Mouse (Mus musculus) limb, embryonic 14.5 days (tissue): ENCODE measurements around the gene Nipa1. TPM values are rescaled to one million over a fixed set of nuclear protein-coding genes. Genes with fewer than 3 reads are reported as not detected.

Source experiments
- ATAC-seq: fragments of 200-750 bp; cut with Nextera tagmentation; 2 replicates; pipeline ENCODE4 v1.8.0; 2017; ENCODE audit warnings: low read depth, moderate number of reproducible peaks, moderate TSS enrichment; ENCODE audit not compliant: low FRiP score
- DNase-seq: peaks from one replicate; pipeline ENCODE4 v3.0.0-alpha.2; 2015; ENCODE audit warnings: low spot score
- H3K27ac ChIP-seq: fragments of 300-500 bp; sonication (generic); replicated peaks from 2 replicates; pipeline ENCODE4 v1.5.1; 2014; ENCODE audit warnings: low read depth, mild to moderate bottlenecking, low read length, moderate library complexity, mixed read lengths
- H3K27me3 ChIP-seq: fragments of 300-500 bp; sonication (generic); 2 replicates; pipeline ENCODE4 v1.6.1; 2014; ENCODE audit warnings: low read length, mixed read lengths; ENCODE audit not compliant: control insufficient read depth, insufficient read depth
- H3K36me3 ChIP-seq: fragments of 300-500 bp; sonication (generic); 2 replicates; pipeline ENCODE4 v1.6.1; 2014; ENCODE audit warnings: mild to moderate bottlenecking, low read length, moderate library complexity, mixed read lengths; ENCODE audit not compliant: control insufficient read depth, insufficient read depth
- H3K4me1 ChIP-seq: fragments of 300-500 bp; sonication (generic); 2 replicates; pipeline ENCODE4 v1.6.1; 2014; ENCODE audit warnings: antibody characterized with exemption, low read length, mixed read lengths; ENCODE audit not compliant: control insufficient read depth, insufficient read depth
- H3K4me2 ChIP-seq: fragments of 300-500 bp; sonication (generic); replicated peaks from 2 replicates; pipeline ENCODE4 v1.6.1; 2014; ENCODE audit warnings: low read depth, mild to moderate bottlenecking, low read length, moderate library complexity; ENCODE audit not compliant: severe bottlenecking
- H3K4me3 ChIP-seq: fragments of 300-500 bp; sonication (generic); replicated peaks from 2 replicates; pipeline ENCODE4 v1.5.1; 2014; ENCODE audit warnings: low read length
- H3K9ac ChIP-seq: fragments of 300-500 bp; sonication (generic); 2 replicates; pipeline ENCODE4 v1.6.1; 2014; ENCODE audit warnings: mild to moderate bottlenecking, low read depth, low read length, moderate library complexity; ENCODE audit not compliant: severe bottlenecking
- H3K9me3 ChIP-seq: fragments of 300-500 bp; sonication (generic); 2 replicates; pipeline ENCODE4 v1.6.1; 2016; ENCODE audit warnings: low read length; ENCODE audit not compliant: control insufficient read depth
- POLR2A ChIP-seq: fragments of 200-500 bp; IDR thresholded peaks from 2 replicates; pipeline ENCODE4 v1.8.0; 2012; ENCODE audit warnings: inconsistent platforms, mild to moderate bottlenecking, moderate library complexity, borderline replicate concordance; ENCODE audit not compliant: insufficient read depth, insufficient read length; ENCODE audit errors: extremely low read depth
- WGBS: fragments of 180-500 bp; shearing (Covaris S2); extraction: QIAGEN DNeasy Blood & Tissue Kit; methylation state at CpG from one replicate; pipeline ENCODE4 v1.1.7; 2014; 5-methylcytosine and 5-hydroxymethylcytosine counted together
- polyA plus RNA-seq, 2 experiments: library from polyadenylated mRNA; depleted of rRNA in 1 of 2; stranded (reverse) in 1 of 2; unstranded in 1 of 2; fragments of >200 nt; fragmentation: Nextera tagmentation in 1 of 2; extraction: Ambion mirVana in 1 of 2; gene quantifications; 2 replicates each; pipeline versions ENCODE4 v1.2.1 to v1.2.3; 2012 to 2014

Nipa1 gene
- polyA plus RNA-seq, 2 experiments = 7.1 to 7.3 TPM

DNA sequence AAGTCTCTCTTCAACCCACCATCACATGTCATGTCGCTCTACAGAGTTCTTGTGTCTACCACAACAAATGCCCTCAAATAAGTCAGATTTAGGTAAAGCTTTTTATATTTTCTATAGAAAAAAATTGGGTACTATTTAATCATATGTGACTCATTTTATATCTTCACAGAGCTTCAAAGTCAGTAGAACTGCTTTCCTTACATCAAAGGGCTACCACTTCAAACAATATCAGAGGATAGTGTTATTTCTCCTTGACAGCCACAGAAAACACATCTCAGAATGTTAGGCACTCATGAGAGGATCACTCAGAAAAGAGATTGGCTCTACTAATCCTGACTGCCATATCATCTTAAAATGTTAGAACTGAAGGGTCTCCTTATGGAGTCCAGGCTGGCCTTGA, 59.2 kb downstream of the Nipa1 start:
- WGBS = 91% methylated on average over 1 of the region's 1 CpGs
- Histone ChIP-seq H3K9ac (no peak overlapping the region), H3K27ac (no peak overlapping the region), H3K36me3 (no peaks in the 10 kb centered on the region), H3K27me3 (no peaks in the 10 kb centered on the region), H3K9me3 (no peaks in the 10 kb centered on the region), H3K4me3 (no peak overlapping the region), H3K4me2 (no peak overlapping the region), H3K4me1 (no peaks in the 10 kb centered on the region)
- no peak for DNase-seq
- no peak for ATAC-seq
- no peak for TF ChIP-seq POLR2A

DNA sequence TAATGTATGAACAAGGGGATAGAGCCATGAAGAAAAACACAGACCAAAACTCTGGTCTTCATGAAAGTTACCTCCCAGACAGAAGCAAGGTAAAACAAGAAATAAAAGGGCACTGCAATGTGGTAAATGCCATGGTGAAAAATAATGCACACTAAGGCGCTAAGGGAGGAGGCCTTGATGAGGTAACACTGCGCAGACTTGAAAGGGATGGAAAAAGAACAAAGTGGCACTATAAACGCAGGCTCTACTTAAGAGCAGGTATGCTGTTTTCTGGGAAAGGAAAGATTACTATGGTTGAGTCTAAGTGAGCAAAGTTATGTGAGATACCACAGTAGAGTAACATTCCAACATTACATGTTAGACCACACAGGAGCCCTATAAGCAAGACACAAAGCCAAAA, 60.0 kb downstream of the Nipa1 start:
- ATAC-seq = no peak
- no peak for TF ChIP-seq POLR2A
- Histone ChIP-seq H3K27me3 (no peaks in the 10 kb centered on the region), H3K9me3 (no peaks in the 10 kb centered on the region), H3K9ac (no peak overlapping the region), H3K4me2 (no peak overlapping the region), H3K4me3 (no peak overlapping the region), H3K27ac (no peak overlapping the region), H3K36me3 (no peaks in the 10 kb centered on the region), H3K4me1 (no peaks in the 10 kb centered on the region)
- WGBS = 88% methylated on average over 3 of the region's 3 CpGs
- DNase-seq = no peak

DNA sequence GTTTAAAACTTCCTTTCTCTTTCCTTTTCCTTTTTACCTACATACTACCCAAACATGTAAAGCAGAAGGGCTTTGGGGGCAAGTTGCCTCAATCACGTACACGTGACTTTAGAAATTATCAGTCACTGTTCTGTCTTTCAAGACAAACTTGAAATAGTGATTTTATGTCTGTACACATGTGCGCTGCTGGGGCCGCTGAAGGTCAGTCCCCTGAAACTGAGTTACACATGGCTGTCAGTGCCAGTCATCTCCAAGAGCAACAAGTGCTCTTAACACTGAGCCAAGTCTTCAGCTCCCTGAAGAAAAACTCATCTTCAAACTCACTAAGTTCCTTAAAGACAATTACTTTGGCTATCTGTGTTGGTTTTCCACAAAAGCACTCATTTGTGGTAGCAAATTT, 61.8 kb downstream of the Nipa1 start:
- no peak for DNase-seq
- no peak for ATAC-seq
- no peaks in the 10 kb centered on the region for H3K9me3 ChIP-seq
- H3K27ac ChIP-seq = no peak overlapping the region
- no peaks in the 10 kb centered on the region for H3K27me3 ChIP-seq
- H3K4me2 ChIP-seq = no peak overlapping the region
- H3K9ac ChIP-seq = no peak overlapping the region
- peaks cover 9% of the 10 kb centered on the region; the same call in 1 of the 2 replicates for H3K36me3 ChIP-seq
- no peak overlapping the region for H3K4me3 ChIP-seq
- no peak for TF ChIP-seq POLR2A
- WGBS = 93% methylated on average over 4 of the region's 4 CpGs
- H3K4me1 ChIP-seq = no peaks in the 10 kb centered on the region

DNA sequence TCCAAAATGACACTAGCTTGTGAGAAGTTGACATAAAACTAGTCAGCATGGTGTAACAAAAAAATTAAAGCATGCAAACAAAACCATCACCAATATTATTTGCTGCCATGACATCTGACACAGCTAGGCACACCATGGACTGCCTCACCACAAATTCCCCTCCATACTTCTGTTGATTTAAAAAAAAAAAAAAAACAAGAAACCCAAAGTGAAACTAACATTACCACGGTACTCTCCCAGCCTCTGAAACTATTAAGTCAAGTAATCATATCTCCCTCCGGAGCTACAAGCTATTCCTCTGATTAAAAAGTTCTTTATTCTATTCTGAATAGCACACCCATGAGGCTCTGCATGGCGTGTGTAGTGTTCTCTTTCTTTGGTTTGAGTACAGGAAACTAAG, 62.6 kb downstream of the Nipa1 start:
- Histone ChIP-seq H3K27ac (no peak overlapping the region), H3K27me3 (no peaks in the 10 kb centered on the region), H3K9me3 (no peaks in the 10 kb centered on the region), H3K4me2 (no peak overlapping the region), H3K9ac (no peak overlapping the region), H3K36me3 (peaks cover 9% of the 10 kb centered on the region; the same call in 1 of the 2 replicates), H3K4me1 (no peaks in the 10 kb centered on the region), H3K4me3 (no peak overlapping the region)
- ATAC-seq = no peak
- WGBS = 92% methylated on average over 3 of the region's 3 CpGs
- DNase-seq = no peak
- no peak for TF ChIP-seq POLR2A

DNA sequence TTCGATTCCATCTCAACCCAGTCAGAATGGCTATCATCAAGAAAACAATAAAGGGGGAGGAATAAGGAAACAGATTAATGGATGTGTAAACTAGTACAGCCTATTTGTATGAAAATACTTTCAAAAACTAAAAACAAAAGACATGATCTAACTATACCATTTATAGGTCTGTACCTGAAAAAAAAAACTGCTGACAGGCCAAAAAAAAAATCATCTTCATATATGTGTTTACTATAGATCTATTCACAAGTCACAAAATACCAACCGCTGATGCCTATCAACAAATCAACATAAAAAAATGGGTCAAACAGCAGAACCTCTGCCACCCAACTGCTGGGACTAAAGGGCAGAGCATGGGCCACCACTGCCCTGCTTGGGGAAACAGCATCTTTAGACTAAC, 63.7 kb downstream of the Nipa1 start:
- H3K4me2 ChIP-seq = no peak overlapping the region
- H3K27ac ChIP-seq = no peak overlapping the region
- ATAC-seq (no peak), DNase-seq (no peak)
- no peak overlapping the region for H3K4me3 ChIP-seq
- no peaks in the 10 kb centered on the region for H3K4me1 ChIP-seq
- 94% methylated on average over 2 of the region's 2 CpGs for WGBS
- H3K9ac ChIP-seq = no peak overlapping the region
- H3K27me3 ChIP-seq = no peaks in the 10 kb centered on the region
- H3K36me3 ChIP-seq = peaks cover 9% of the 10 kb centered on the region; the same call in 1 of the 2 replicates
- TF ChIP-seq POLR2A = no peak
- H3K9me3 ChIP-seq = no peaks in the 10 kb centered on the region

DNA sequence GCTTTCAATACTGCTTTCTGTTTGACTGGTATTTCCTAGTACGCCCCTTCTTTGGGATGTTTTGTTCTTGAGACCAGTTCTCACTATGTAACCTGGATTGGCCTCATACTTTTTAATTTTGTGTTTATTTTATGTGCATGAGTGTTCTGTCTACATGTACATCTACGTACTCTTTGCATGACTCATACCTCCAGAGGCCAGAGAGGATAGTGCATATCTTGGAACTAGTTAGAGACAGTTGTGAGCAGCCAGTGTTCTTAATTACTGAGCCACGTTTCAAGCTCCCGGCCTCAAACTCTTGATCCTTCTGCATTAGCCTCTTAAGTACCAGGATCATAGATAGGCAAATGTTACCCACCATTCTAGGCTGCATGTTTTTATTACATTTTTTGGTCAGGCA, 81.4 kb downstream of the Nipa1 start:
- ATAC-seq = no peak
- TF ChIP-seq POLR2A = no peak
- Histone ChIP-seq H3K4me1 (no peaks in the 10 kb centered on the region), H3K9me3 (no peaks in the 10 kb centered on the region), H3K27me3 (no peaks in the 10 kb centered on the region), H3K36me3 (0 out of 2 replicates have a peak, but pooled peaks cover 4% of the 10 kb centered on the region), H3K9ac (no peak overlapping the region), H3K4me3 (no peak overlapping the region), H3K27ac (no peak overlapping the region), H3K4me2 (no peak overlapping the region)
- DNase-seq = no peak
- 88% methylated on average over 4 of the region's 4 CpGs for WGBS
